Mouse (Mus musculus): ENCODE results near the gene Cenph.
A peak's percentile ranks its signal among the peaks of the same experiment; 100 is the strongest.
"Not testable (repeated sequence)": the region's sequence is repeated elsewhere in the genome, so short reads cannot be mapped to it uniquely, and the experiment has no call there.

The Cenph gene

GRCm38 (mm10) chr13:100775252-100776055, at the start of gene Cenph:
TSS of gene Cenph (minus strand) at chr13:100775899.
- DNase-seq (ENCODE audit: low read depth, low spot score) = peak; percentile 95

- no peak for DNase-seq (ENCODE audit: low read depth, low spot score)
Measured at GRCm38 (mm10) chr13:100824916-100825315, 49.2 kb upstream of the Cenph start.

DNA sequence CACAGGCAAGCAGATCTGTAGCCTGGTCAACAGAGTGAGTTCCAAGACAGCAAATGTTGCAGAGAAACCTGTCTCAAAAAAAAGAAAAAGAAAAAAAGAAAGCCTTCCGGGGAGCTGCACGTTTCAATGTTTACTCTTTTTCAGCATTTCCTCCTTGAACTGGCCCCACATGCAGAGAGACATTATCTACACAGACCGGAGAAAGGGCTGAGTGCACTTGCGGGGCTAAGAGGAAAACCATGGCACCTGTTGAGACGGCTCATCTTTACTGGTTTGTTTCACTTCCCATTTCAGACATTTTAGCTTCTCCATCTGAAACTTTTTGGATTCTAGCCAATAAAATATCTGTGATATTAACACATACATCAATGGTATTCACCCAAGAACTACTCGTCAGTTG, 48.6 kb upstream of the Cenph start:
- DNase-seq (ENCODE audit: low read depth, low spot score) = no peak

- DNase-seq (ENCODE audit: low read depth, low spot score) = no peak
Measured at GRCm38 (mm10) chr13:100823863-100824262, 48.2 kb upstream of the Cenph start.

DNA sequence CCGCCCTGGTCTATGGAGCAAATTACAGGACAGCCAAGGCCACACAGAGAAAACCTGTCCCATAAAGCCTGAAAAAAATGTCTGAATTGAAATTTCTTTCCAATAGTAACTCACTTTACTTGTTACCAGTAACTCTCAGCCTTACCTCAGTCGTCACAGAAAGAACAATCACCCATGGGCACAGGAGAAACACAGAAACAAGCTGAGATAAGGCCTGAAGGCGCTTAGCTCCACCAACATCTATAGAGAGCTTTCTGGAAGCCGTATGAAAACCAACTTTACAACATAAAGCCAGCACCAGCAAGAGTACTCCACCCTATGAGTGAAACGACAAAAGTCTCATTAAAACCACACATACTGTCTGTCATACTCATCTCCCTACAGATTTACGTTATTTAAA, 38.8 kb upstream of the Cenph start:
- DNase-seq (ENCODE audit: low read depth, low spot score) = no peak

GRCm38 (mm10) chr13:100805776-100806175, 30.1 kb upstream of the Cenph start:
- DNase-seq (ENCODE audit: low read depth, low spot score) = no peak

DNA sequence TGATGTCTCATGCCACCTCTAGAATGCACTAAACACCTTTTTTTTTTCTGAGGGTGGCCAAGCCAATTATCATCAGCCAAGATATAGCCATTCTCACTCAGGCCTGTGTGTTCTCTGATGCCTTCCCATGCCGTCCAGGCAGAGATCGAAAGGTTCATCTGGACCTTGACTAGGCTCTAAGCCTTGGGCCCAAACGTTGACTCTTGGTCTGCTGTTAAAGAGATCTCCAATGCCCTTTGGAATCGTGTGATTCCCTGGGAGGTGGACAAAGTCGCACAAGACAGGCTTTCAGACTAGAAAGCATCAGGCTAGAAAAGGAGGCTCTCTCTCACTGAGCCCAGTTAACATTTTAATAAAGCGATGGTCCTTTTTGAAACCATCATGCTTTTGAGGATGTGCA, 21.5 kb upstream of the Cenph start:
- no peak for DNase-seq (ENCODE audit: low read depth, low spot score)

- DNase-seq (ENCODE audit: low read depth, low spot score) = no peak
Measured at GRCm38 (mm10) chr13:100789083-100789482, 13.4 kb upstream of the Cenph start.

DNA sequence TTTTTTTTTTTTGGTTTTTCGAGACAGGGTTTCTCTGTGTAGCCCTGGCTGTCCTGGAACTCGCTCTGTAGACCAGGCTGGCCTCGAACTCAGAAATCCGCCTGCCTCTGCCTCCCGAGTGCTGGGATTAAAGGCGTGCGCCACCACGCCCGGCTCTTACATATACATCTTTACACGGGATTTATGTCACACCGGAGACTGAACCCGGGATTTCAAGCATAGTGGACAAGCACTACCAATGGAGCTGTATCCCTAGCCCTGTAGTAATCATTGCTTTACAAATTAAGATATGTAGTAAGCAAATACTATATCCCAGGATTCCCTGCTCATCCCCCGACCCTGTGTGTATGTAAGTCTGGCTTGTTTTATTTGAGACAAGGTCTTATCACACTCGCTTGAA, 12.4 kb upstream of the Cenph start:
- DNase-seq (ENCODE audit: low read depth, low spot score) = not testable (repeated sequence)

GRCm38 (mm10) chr13:100787316-100788010, 11.8 kb upstream of the Cenph start:
- DNase-seq (ENCODE audit: low read depth, low spot score) = no peak

GRCm38 (mm10) chr13:100786414-100786867, 10.7 kb upstream of the Cenph start, which contains the start of gene Ccnb1:
TSS of gene Ccnb1 (minus strand) at chr13:100786570.
- peak; percentile 94 for DNase-seq (ENCODE audit: low read depth, low spot score)

DNA sequence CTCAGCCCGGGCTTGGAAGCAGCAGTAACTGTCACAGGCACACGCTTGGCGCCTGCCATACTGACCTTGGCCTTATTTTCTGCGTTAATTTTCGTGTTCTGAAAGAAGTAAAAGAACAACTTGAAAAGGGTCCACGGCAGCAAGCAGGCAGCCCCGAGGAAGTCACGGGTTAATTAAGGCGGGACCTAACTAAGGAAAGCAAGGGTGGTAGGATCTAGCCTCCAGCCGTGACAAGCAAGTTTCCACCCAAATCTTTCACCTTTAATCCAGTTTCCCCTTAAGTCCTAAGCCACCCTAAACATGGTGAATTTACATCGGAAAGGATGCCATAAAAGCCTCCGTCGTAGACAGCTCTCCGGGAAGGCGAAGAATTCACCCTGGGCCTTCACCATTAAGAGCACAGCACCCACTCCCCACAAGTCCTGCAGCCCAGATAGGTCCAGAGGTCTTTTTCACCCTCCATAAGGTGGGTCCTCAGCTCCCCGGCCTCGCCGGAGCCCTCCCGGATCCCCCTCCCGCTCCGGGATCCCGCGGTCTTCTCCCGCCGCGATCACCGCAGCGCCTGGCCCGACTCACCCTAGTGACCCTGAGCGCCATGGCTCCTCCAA, 10.2 kb upstream of the Cenph start:
- DNase-seq (ENCODE audit: low read depth, low spot score) = peak; percentile 34

DNA sequence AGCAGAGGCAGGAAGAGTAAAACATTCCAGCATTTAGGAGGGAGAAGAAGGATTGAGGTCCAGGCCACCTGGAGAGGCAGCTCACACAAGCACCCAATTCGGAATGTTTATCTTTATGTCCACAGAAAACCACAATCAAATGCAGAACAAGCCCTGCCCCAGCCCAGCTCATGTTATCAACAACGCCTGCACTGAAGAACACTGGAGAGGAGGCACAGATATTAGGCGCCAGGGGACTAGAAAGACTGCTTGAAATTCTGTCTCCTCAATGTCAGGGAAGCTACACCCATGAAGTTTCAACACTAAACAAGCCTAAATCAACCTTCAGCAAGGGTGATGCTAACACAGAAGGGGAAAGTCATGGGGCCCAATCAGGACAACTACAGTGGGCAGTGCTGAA, 1.8 kb upstream of the Cenph start:
- no peak for DNase-seq (ENCODE audit: low read depth, low spot score)

- DNase-seq (ENCODE audit: low read depth, low spot score) = no peak
Measured at GRCm38 (mm10) chr13:100776710-100777109, 1.0 kb upstream of the Cenph start.

DNA sequence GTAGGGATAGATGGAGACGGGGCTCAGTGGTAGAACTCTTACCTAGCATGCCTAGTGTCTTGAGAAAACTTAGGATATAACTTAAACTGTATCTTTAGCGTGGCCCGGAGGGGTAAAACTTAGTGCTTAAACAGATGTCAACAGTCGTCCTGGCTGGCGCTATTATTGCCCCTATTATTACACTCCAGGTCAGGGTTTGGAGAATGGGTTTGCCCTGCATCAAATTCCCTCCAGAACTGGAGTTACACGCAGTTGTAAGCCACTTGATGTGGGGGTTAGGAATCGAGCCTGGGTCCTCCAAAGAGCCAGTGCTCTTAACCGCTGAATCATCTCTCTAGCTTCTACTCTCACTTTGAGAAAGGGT, 339 bp upstream of the Cenph start:
- no peak for DNase-seq (ENCODE audit: low read depth, low spot score)

GRCm38 (mm10) chr13:100774704-100775103, 995 bp downstream of the Cenph start:
- peak; percentile 29 for DNase-seq (ENCODE audit: low read depth, low spot score)

DNA sequence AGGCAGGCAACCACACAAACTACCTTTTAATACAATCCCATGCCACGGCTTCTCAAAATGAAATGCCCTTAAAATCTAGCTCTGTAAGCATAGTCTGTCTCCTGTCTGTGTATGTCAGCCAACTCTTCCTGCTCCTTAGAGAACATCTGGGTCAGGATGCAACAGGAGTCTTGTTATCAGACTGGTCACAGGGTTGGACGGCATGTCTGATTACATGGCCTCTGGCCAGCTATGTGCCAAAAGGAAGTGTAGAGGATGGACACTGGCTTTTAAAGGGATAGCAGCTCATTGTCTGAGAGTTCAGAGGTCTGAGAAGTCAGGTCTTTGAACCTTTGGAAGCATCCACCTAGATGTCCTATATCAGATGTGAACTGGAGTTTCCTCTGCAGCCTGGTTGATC, 20.4 kb downstream of the Cenph start:
- no peak for DNase-seq (ENCODE audit: low read depth, low spot score)

DNA sequence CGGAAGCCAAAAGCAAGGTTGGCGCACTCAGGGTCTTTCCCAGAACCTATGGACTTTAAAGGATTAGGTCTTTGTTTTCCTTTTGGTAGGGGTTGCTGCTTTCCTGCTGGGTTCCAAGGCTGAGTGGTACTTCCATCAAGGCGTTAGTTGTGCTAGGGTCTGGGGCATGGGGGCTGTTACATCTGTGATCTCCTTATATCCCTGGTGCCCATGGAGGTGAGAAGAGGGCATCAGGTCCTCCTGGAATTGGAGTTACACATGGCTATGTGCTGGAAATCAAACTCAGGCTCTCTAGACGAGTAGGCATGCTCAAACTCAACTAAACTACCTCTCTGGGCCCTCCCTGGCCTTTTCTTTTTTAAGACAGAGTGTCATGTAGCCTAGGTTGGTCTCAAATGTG, 21.5 kb downstream of the Cenph start:
- DNase-seq (ENCODE audit: low read depth, low spot score) = no peak

GRCm38 (mm10) chr13:100753011-100753410, 22.7 kb downstream of the Cenph start:
- no peak for DNase-seq (ENCODE audit: low read depth, low spot score)

GRCm38 (mm10) chr13:100752529-100752928, 23.2 kb downstream of the Cenph start:
- DNase-seq (ENCODE audit: low read depth, low spot score) = no peak

DNA sequence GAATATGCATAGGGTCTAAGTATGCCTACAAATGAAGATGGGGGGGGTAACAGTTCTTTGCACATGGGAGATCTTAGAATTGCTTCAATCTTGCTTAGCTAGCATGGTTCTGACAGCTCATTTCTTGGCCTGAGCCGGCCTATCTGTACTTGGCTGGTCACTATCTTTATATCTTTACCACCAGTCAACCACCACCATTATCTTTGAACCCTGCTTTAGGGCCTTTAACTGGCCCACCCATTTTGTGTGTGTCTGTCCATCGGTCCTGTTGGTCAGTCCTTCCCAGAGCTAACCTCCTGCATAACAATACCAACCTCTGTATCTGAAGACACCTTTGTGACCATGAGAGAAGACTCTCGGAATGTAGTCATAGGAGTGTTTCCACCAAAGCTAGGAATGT, 24.3 kb downstream of the Cenph start:
- no peak for DNase-seq (ENCODE audit: low read depth, low spot score)

GRCm38 (mm10) chr13:100750799-100751198, 24.9 kb downstream of the Cenph start:
- DNase-seq (ENCODE audit: low read depth, low spot score) = no peak

DNA sequence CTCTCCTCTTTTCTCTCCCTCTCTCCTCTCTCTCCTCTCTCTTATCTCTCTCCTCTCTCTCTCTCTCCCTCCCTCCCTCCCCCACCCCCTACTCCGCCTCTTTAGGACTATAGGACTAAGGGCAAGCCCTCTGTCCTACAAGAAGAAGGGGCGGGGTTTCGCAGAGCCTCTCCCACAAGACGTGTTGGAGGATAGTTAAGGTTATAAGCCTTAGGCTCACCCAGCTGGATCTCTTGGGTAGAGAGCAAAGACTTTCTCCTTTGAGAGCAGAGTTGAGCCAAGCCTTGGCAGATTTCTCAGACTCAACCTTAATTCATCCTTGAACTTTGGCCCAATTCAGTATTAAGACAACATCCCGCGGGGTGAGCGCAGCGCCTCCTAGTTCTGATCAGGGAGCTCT, 27.1 kb downstream of the Cenph start:
- DNase-seq (ENCODE audit: low read depth, low spot score) = no peak

Data from 3T3-L1 (cell line).